Mouse (Mus musculus) CD4-positive, CD25-positive, alpha-beta regulatory T cell, adult 4 months (primary cell): Measurements from ENCODE around the gene Hlx. TPM values are rescaled to one million over a fixed set of nuclear protein-coding genes. Genes with fewer than 3 reads are reported as not detected.

Experiments
- ATAC-seq: one replicate; pipeline ENCODE4 v1.8.0; 2017
- polyA plus RNA-seq, 2 experiments: library from polyadenylated mRNA; unstranded; fragments of 100-300 nt; shearing (Covaris generic); gene quantifications; one replicate each; pipeline ENCODE4 v1.2.1; 2017

The Hlx gene
- polyA plus RNA-seq, 2 experiments from 2014 or later, result not detected

DNA sequence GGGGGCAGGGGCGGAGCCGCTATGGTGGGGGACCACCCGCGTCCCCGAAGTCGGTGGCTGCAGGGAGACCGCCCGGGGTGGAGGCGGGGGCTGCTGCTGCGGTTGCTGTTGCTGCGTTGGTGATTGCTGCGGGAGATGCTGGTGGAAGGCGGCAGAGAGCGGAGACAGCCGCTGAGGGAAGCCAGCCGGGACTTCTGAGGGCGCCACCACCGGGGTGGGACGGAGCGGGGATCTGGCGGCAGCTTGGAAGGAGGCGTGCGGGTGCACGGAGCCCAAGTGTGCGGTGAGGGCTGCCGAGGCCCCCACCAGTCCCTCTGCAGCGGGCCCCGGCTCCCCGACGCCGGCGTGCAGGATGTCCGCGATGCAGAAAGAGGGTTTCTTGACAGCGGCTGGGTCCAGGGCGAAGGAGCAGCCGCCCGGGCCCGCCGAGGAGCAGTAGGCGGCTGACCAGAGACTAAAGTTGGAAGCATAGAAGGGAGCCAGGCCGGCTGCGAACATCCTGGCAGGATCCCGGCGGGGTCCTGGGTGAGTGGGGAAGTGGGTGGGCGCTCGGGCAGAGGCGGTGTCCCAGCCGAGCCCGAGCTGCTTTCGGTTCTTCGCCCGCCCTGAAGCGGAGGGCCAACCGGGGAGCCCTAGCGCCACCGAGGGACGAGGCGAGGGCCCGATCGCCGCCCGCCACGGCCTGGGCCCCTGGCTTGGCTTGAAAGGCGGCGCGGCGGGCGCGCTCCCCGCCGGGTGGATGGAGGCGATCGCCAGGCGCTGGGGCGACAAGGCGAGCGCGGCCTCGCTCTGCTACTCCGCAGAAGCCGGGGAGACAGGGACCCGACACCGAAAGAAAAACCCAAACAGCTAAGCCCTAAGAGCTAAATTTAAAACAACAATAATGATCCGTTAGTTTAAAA lies 524 bp downstream of the Hlx start:
- ATAC-seq, result peak; percentile 48

DNA sequence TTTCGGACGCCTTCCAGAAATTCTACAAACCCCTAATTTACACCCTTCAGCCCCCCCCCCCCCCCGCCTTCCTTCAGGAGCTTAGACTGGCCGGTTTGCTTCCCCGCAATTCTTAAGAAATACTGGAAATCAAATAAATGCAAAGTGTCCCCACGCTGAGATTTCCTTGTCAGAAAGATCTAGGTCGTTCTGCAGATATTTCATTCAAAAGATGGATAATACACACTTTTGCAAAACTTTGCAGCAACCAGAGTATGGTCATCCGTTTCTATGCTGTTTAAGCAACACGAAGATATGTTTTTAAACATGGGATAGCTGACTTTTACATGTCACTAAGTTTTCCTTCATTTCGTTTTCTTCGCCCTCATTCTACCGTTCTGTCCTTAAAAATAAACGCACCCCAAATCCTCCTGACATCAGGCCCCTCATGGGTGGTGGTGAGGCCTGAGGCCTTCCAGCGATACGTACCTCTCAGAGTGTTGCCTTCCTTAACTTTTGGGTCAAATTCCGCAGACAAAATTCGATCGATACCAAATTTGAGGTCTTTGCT lies 1.3 kb downstream of the Hlx start:
- no peak for ATAC-seq

DNA sequence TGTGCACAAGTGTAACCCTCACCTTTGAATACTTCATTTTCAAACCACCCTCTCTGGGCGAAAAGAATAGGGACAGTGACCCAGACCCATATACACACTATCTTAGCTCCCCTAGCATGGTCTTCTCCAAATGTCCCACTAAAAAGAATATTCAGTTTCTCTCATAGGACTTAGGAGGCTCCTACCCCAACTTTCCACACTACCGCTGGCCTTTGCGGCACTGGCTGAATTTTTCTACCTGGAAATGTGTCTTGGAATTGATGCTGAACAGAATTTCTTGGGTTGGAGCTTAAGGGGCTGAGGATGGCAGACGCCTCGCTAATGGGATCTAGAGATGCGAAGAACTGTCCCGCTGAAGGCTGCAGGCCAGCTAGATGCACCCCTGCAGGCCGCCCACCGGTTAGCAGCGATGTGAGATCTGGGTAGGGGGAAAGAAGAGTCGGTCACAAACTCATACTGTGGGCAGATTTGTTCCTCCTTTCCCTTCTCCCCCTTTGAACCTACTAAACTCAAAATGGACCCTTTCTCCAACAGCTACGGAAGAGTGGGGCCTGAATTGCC lies 1.9 kb downstream of the Hlx start:
- no peak for ATAC-seq

DNA sequence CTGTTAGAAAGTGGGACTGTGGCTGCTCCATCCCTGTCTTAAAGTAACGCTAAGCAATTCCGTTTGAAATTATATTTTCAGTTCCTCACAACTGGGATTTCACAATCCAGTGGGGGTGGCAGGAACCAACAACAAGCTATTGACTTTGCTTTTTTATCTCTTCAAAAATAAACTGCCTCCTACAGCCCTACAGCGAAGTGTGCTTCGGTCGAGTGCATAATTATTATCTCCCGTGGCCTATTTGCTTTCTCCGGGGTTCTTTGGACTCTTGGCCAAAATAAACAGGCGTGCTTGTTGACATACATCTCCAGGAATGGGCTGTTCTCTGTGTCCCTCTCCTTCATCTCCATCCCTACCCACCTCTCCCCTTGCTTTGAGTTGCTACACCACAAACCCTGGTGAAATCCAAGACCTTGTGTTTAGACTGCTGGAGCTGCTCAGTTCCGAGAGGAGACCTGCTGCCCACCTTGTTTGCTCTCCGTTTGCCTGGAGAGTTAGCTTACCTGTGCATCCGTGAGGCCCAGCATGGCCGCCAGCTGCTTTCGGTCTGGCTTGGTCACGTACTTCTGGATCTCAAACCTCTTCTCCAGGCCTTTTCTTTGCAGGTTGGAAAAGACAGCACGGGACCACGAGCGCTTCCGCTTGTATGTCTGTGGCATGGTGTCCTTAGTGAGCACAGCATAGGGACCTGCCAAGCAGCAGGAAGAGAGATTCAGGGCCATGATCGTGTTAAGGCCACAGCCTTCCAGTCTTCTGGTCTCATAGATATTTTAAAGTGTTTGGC lies 2.9 kb downstream of the Hlx start:
- ATAC-seq, result no peak

DNA sequence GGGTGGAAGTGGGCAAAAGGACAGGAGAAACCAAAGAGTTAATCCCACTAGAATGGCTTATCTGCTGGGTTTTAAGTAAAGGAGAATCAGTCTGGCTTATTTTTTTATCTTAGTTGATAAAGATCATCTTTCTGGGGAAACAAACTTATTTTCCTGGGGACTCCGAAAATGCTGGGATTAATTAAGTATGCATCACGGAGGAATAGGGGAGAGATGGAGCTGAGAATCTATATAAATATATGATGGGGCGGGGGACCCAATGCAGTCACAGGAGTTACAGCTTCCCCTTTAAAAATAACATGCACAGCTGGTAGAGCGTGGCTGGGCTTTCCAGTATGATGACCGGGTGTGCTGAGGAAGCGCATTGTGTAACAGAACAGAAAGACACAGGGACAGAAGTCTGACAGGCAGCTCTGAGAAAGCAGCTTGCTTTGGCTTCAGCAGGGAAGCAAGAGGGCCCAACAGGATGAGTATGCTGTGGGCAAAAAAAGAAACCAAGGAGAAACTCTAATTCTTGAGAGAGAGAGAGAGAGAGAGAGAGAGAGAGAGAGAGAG lies 3.8 kb downstream of the Hlx start:
- no peak for ATAC-seq

DNA sequence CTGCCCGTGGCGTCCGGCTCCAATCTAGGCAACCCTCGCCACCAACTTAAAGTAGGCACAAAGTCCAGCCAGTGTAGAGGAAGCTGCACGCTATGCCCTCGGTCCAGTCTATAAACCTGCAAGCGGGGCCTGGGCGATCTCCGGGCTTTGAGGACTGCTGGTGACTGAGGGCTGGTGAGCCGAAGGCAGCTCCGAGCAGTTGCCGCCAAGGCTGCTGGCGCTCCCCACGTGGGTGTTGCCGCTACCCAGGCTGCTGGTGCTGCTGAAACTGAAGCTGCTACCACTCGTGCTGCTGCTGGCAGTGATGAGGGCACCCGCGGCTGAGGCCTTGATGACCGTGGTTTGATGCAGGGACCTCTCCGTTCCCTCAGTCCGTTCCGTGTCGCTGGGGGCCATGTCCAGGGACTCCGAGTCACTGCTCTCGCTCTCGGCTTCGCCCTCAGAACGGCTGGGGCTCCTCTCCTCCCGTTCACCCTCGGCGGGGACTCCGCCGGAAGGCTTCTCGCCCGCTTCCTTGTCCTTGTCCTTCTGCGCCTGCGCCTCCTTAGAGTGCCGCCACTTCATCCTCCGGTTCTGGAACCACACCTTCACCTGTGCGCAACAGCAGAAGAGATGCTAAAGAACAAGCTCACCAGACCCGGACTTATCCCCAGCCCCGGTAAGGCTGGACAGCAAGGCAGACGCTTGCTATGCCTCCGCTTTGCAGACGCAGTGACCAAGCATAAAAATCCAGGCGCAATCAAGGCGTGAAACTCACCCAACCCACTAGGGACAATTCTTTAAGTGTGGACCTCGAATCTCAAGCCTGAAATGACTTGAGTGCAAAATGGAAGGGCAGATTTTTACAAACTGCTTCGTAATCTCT lies 4.8 kb downstream of the Hlx start:
- no peak for ATAC-seq

DNA sequence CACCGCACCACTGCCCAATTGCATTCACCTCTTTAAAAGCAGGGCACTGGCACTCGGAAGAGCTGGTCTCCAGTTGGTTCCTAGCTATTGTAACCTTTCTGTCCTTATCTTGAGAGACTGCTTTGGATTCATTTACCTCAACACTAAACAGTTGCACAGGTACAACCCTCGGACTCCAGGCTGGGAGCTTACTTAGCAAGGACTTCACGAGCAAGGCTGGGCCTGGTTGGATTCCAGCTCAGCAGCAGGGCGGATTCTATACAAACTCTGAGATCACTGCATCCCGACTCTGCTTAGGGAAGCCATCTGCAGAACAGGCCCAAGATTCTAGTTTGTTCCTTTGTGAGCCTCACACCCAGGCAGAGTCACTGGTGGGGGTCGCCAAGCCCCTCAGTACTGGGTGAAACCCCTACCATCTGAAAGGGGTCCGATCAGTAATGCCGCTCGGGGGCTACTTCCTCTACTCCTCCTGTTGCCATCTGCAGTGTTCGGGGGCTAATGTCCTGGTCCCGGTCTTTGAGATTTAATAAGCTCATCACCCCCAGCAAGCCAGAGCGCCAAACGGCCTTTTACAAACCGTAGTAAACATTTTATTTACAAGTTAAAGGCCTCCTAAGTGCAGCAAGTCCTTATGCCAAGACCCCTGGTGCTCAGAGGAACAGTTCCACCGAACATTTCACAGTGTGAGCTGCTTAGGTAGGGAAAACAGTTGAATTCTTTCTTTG lies 5.7 kb downstream of the Hlx start:
- ATAC-seq, result no peak

DNA sequence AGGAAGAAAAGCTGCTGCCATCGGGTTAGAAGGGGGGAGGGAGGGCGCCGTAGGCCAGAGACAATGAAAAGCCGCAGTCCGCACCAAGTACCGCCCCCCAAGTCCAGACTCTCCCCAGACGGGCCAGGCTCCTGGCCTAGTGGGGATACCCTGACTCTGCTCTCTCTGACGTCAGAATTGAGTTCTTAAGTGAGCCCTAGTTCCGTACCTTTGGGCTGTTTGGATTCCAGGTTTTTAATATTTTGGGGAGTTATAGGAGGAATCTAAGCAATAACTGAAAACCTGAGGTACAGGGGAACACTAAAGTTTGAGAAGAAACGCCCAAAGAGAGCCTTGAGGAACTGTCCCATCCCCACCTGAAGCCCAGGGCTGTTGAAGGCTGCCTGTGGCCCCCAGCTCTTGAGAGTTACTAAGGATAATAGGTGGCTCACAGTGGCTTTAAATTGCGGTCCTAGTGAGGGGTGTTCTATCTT lies 7.1 kb downstream of the Hlx start:
- no peak for ATAC-seq

DNA sequence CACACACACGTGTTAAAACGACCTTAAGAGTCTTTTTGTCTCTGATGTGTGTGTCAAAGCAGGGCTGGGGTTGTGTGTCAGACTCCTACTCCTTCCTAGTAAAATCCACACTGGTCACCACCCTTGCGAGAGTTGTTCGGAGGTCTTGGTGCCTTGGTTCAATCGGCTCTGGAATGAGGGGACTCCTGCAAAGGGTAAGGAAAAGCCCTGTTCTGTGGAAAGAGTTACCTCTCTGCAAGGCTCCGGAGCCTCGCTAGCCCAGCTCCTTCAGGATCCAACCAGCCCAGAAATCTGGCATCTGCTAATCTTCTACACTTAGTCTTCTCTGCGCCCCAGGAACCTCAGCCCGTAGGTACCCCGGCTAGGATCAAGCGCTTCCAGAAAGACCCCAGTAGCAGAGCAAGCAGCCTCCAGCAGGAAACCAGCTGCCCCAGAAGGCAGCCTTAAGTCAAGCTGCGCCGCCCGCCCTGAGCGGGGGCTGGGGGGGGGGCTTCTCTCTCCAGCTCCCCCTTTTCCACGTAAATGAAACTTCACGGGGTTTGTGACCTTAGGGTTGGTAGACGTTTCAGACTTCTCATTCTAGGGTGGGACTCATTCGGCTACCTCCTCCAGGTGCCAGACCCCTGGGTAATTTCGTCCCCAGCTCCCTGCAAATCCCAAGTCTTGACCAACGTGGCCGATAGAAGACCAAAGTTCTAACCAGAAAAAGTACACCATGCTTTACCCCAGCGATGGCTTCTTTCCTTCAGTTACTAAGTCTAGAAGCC lies 7.7 kb downstream of the Hlx start:
- no peak for ATAC-seq

DNA sequence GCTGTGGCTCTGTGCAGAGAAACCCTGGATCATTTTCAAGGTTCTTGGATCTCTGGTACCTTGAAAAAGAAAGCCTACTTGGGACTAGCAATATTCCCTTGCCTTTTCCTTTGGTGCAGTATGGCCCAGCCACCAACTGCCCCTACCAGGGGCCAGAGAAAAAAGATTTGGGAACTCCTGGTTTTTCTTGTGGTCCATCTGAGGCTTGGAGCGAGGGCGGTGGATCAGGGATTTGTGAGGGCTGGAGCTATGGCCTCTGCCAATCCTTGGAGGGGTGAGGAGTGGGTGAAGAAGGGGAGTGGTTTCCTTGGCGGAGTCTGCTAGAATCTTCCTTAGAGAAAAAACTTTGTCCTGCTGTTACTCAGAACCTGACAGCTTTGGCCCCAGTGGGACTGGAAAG lies 8.5 kb downstream of the Hlx start:
- no peak for ATAC-seq

DNA sequence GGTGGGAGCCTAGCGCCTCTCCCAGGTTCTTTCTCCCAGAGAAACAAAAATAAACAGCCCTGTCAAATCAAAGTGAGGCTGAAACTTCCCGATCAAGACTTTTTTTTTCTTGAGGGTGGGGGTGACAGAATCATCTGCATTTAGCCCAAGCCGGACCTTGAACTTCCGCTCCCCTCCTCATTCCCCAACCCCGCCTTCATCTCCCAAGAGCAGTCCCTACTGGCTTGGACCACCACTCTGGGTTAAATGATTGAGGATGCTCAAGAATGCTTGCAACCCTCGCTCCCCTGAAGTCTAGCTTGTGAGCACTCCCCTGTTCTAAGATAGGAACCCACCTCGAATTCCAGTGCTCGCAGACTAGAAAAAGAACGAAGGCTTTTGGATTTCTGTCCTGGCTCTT lies 11.3 kb downstream of the Hlx start:
- no peak for ATAC-seq

DNA sequence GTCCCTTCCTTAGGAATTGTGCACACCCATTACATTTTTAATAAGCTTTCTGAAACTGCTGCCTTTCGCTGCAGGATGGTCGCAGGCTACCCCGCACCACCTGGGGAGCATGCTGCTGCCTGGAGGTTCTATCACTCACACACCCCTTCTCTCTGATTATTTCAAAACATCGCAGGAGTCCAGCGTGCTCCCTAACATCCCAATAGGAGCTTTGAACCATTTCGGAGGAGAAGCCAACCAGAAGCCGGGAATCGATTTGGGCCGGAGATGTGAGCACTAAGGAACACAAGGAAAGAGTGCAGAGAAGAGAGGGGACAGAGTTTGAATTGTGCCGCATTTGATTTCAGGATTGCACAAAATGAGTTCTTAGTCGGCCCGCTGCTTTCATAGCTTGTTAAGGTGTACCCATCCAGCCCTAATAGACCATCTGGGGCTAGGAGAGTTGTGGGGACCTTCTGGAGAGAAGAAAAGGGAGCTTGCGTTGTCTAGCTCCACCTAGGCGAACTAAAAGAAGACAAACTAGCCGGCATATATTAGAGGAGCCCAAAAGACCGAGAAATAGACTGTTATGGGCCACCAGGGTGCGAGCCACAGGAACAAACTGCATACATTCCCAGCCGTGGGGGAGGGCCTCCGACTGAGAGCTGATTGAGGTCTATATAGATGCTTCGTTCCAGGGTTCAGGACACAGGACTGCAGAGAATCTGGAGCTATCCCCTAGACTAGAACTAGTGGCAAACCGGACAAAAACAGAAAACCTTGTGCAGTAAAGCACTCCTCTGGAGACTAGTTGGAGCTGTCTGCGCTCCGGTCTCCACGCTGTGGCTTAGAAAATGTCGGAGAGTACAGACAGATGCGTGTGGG lies 12.0 kb downstream of the Hlx start:
- no peak for ATAC-seq

DNA sequence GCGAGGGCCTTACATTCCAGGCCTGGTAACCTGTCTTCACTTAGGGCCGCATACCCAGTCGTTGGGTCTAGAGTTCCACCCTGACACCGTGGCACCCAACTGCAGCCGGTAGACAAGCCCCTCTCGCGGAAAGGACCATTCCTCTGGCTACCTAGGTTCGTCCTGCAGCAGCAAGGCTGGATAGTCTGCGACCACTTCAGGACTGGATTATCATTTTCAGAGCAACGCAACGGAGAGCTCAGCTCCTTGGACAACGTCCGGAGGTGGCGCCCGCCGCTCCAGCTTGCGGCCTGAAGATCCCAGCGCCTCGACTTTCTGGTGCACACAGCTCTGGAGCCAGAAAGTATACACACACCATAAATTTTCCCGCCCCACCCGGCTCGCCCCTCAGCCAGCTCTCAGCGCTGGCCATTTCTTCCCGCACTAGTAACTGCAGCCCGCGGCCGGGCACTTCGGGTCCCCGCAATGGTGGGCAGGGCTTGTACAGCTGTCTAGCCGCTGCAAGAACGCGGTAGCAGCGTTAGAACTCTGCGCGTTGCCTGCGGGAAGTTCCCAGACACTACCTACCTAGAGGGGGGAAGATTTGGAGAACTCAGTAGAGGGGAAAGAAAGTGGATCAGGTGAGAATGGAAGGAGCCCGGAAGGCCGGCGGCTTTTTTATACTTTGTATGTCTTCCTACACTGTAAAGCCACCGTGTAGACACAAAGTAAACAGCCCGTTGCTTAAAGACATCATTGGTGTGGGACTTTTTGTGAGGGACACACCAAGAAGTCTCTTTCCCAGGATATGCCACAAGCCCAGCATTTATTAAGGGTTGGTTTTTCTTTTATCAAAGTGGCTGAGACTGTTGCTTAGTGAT lies 13.9 kb downstream of the Hlx start:
- no peak for ATAC-seq

DNA sequence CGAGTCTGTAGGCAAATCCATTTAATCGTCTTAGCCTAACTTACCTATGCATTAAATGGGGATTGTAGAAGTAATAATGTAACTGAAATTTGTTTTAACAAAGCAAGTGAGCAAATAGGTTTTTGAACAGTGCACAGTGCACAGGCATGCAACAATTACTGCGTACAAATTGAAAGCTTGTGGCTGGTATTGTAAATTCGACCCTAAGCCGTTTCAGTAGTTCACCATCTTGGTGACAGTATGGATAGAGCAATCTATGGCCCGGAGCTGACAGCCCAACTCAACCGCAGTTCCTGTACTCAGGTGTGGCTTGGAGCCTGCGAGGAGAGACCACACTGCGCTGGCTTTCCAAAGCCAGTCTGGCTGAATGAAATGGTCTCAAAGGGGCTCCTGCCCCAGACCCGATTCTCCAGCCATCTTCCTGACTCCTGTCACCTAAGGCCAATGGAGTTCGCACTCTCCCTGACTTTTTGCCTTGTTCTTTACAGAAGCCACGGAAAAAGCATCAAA lies 14.7 kb downstream of the Hlx start:
- no peak for ATAC-seq

DNA sequence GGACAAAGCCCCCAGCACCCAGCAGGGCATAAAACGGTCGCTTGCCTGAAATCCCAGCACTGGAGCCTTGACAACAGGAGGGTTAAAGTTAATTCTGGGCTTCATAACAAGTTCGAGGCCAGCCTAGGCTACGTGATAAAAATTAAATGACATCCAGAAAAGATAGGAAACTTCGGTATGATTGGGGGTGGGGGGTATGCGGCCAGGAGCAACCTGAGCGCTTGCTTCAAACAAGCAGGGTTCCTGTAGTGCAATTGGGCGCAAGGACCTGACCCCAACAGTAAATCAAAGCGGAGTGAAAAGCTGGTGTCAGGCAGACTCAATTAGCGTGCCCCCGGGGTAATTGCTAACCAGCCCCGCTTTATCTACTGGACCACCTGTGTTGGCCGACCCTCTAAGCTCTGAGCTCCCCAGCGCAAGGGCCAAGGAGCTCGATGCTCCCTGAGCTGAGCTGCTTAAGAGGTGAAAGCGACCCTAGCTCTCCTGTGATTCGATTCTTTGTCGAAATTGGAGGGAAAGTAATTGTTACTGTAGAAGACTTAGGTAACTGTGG lies 15.3 kb downstream of the Hlx start:
- ATAC-seq, result no peak

DNA sequence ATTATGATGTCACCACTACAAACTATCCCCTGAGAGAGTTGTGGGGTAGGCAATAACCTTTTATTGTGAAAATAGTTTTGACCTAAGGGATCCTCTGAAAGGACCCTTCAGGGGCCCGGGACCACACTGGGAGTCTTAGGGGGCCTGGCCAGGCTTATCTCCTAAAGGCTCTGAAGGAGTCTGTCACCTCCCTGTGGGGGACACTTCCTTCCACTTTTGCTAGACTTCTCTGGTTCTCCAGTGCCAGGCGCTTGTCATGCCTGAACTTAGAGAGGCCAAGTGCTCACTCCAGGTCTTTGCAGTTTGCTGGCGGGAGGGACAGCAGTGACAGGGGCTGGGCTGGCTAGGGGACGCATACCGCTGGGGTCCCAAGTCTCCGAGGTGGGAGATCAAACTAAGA lies 16.3 kb downstream of the Hlx start:
- no peak for ATAC-seq

DNA sequence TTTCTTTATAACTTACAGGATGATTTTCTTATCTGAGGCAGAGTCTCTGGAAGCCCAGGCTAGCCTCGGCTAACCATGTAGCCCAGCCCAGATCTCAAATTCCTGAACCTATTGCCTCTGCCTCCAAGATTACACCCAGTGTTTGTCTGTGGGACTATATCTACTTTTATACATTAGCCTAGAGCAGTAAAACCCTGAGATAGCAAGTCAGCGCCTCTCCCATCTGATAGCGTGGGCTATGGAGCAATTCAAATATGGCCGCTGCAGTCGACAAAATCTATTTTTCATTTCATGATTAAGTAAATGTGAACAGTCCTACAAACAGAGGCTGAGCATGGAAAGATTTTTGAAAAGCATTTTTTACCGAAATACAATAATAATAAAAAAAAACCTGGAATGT lies 16.7 kb downstream of the Hlx start:
- ATAC-seq, result no peak

DNA sequence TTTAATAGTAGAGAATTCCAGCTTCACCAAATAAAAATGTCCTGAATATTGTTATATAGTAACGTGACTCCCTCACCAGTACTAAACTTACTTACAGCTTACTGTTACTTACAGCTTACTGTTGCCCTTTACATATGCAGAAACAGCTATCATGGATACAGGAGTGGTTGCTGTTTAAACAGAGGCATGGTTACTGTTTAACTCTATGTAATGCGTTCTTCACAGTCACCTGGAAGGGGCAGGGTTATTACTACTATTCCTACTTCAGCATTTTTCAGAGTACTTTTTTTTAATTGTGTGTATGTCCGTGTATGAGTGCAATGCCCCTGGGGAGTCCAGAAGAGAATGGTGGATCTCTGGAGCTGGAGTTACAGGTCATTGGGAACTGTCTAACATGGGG lies 17.9 kb downstream of the Hlx start:
- no peak for ATAC-seq
